Mouse (Mus musculus): Measurements from ENCODE around the gene Pank3.
A peak's percentile ranks its signal among the peaks of the same experiment; 100 is the strongest.

- TF ChIP-seq EP300 (IDR thresholded peaks at IDR 0.05; ENCODE audit: insufficient read depth, low read depth, low read length) (peak; percentile 52; the same call in 1 of the 2 replicates), CTCF (IDR thresholded peaks at IDR 0.05) (peak; percentile 99)
Measured at GRCm38 (mm10) chr11:35834022-35834760, 64.9 kb downstream of the Pank3 start, which contains the start of gene Rars.
